Mouse (Mus musculus) forebrain, postnatal 0 days (tissue): ENCODE measurements around the gene Inpp4b. TPM values are rescaled to one million over a fixed set of nuclear protein-coding genes. Genes with fewer than 3 reads are reported as not detected.

ENCODE experiments used
- ATAC-seq: fragments of 200-750 bp; cut with Nextera tagmentation; 2 replicates; pipeline ENCODE4 v1.8.0; 2017; ENCODE audit warnings: mild to moderate bottlenecking, moderate library complexity
- DNase-seq: peaks from one replicate; pipeline ENCODE4 v3.0.0-alpha.2; 2015
- H3K27ac ChIP-seq: fragments of 300-500 bp; sonication (generic); 2 replicates; pipeline ENCODE4 v1.5.1; 2014; ENCODE audit warnings: low read depth, mild to moderate bottlenecking, antibody characterized with exemption, low read length, moderate library complexity, mixed read lengths
- H3K27me3 ChIP-seq: fragments of 300-500 bp; sonication (generic); 2 replicates; pipeline ENCODE4 v1.6.1; 2014; ENCODE audit warnings: mild to moderate bottlenecking, low read length, mixed read lengths; ENCODE audit not compliant: insufficient read depth
- H3K36me3 ChIP-seq: fragments of 300-500 bp; sonication (generic); 2 replicates; pipeline ENCODE4 v1.6.1; 2014; ENCODE audit warnings: mild to moderate bottlenecking, moderate library complexity; ENCODE audit not compliant: insufficient read depth
- H3K4me1 ChIP-seq: fragments of 300-500 bp; sonication (generic); 2 replicates; pipeline ENCODE4 v1.6.1; 2014; ENCODE audit warnings: antibody characterized with exemption; ENCODE audit not compliant: insufficient read depth
- H3K4me2 ChIP-seq: fragments of 300-500 bp; sonication (generic); 2 replicates; pipeline ENCODE4 v1.6.1; 2014; ENCODE audit warnings: low read depth, mild to moderate bottlenecking, moderate library complexity
- H3K4me3 ChIP-seq: fragments of 300-500 bp; sonication (generic); 2 replicates; pipeline ENCODE4 v1.5.1; 2014; ENCODE audit warnings: low read depth, low read length, mixed read lengths
- H3K9ac ChIP-seq: fragments of 300-500 bp; sonication (generic); 2 replicates; pipeline ENCODE4 v1.6.1; 2014; ENCODE audit warnings: mild to moderate bottlenecking
- H3K9me3 ChIP-seq: fragments of 300-500 bp; sonication (generic); 2 replicates; pipeline ENCODE4 v1.6.1; 2016; ENCODE audit warnings: low read length
- CTCF ChIP-seq: sonication (generic); IDR thresholded peaks from 2 replicates; pipeline ENCODE4 v1.5.1; 2016; ENCODE audit warnings: antibody characterized with exemption, control low read depth, low read depth
- WGBS: fragments of 180-500 bp; shearing (Covaris S2); extraction: QIAGEN DNeasy Blood & Tissue Kit; methylation state at CpG from one replicate; pipeline ENCODE4 v1.1.7; 2014; 5-methylcytosine and 5-hydroxymethylcytosine counted together
- polyA plus RNA-seq: library from polyadenylated mRNA; unstranded; fragments of >200 nt; fragmentation: Nextera tagmentation; extraction: Ambion mirVana; gene quantifications from 2 replicates; pipeline ENCODE4 v1.2.1, GENCODE M21; 2015
- total RNA-seq: library from RNA; depleted of rRNA; stranded (reverse); fragments of >200 nt; gene quantifications from 2 replicates; pipeline ENCODE4 v1.2.3, GENCODE M21; 2014

Inpp4b gene
- total and polyA plus RNA-seq, 2 experiments from 2014 or later: 6.7 to 10.6 TPM

DNA sequence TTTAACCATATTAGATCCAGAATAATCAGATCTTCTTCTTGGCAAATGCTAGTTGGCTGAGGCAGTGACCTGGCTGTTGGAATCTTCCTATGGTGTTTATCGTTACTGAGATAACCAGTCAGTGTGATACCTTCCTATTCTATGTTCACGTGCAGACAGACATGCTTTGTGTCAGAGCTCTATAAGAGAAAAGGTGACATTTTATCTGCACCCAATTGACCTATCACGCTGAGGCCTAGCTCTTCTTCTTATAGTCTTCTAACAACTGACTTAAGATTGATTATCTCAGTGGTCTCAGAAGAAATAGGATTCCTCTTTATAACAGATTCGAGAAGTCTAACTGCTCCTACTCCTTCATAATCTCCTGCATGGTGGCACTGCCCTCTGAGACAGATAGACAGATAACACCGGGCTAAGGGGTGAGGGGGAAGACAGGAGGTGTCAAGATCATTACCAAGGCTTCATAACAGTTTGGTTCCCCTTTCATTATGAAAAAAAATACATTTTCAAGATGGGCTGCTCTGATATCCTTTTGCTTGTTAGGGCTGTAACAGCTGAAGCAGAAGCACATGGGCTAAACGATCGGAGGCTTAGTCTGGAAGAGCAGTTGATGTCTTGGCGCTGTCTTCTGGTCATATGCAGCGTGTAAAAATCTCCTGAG, 431.1 kb downstream of the Inpp4b start:
- 76% methylated on average over 9 of the region's 9 CpGs for WGBS
- H3K36me3 ChIP-seq: no peaks in the 10 kb centered on the region

DNA sequence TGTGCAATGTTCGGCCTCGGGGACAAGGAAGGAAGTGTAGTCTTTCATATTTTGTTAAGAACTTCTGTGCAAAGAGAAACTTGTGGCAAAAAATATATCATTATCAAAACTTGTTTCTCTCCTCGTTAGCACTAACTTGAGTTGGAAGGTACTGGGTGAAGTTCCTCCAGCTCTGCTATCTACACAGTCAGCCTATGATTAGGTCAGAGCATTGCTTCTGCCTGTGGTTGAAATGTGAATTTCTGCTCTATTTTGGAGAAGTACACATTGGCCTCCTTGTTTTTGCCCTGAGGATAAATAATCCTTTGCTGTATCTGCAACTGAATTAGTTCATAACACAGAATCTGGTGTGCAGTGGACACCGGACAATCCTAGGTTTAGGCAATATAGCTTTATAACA, 431.7 kb downstream of the Inpp4b start:
- no peak for DNase-seq
- no peak for TF ChIP-seq CTCF
- Histone ChIP-seq H3K4me2 (no peak overlapping the region), H3K4me1 (no peaks in the 10 kb centered on the region), H3K27ac (no peak overlapping the region), H3K36me3 (no peaks in the 10 kb centered on the region), H3K27me3 (no peaks in the 10 kb centered on the region), H3K9me3 (no peaks in the 10 kb centered on the region), H3K4me3 (no peak overlapping the region), H3K9ac (no peak overlapping the region)
- ATAC-seq: no peak
- WGBS: 75% methylated on average over 4 of the region's 4 CpGs

More for the DNA sequence above, 431.1 kb downstream of the Inpp4b start:
- Histone ChIP-seq H3K9ac (no peak overlapping the region), H3K4me1 (no peaks in the 10 kb centered on the region), H3K4me3 (no peak overlapping the region), H3K9me3 (no peaks in the 10 kb centered on the region), H3K27me3 (no peaks in the 10 kb centered on the region), H3K4me2 (no peak overlapping the region), H3K27ac (no peak overlapping the region)
- ATAC-seq (no peak), DNase-seq (no peak)
- TF ChIP-seq CTCF: no peak

DNA sequence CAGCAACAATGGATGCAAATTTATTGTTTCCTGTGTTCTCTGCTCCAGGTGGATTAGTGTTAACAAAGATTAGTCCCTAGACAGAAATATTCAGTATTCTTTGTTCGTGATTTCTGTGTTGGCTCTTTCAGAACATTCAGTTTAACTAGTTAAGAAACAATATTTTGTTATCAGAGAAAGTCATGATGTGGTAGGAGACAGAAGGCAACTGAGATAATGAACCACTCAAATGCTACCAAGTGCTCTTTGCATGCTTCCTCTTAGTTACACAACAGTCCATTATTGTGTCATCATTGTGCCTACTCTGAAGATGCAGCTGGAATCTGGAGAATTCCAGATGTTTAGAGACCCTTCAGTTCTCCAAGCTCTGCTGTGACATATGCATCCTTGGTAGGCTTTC, 432.1 kb downstream of the Inpp4b start:
- no peak overlapping the region for H3K9ac ChIP-seq
- no peaks in the 10 kb centered on the region for H3K27me3 ChIP-seq
- TF ChIP-seq CTCF: no peak
- DNase-seq (no peak), ATAC-seq (no peak)
- WGBS: 84% methylated on average over 1 of the region's 1 CpGs
- no peak overlapping the region for H3K4me2 ChIP-seq
- H3K27ac ChIP-seq: no peak overlapping the region
- H3K36me3 ChIP-seq: no peaks in the 10 kb centered on the region
- H3K4me1 ChIP-seq: no peaks in the 10 kb centered on the region
- no peaks in the 10 kb centered on the region for H3K9me3 ChIP-seq
- H3K4me3 ChIP-seq: no peak overlapping the region

DNA sequence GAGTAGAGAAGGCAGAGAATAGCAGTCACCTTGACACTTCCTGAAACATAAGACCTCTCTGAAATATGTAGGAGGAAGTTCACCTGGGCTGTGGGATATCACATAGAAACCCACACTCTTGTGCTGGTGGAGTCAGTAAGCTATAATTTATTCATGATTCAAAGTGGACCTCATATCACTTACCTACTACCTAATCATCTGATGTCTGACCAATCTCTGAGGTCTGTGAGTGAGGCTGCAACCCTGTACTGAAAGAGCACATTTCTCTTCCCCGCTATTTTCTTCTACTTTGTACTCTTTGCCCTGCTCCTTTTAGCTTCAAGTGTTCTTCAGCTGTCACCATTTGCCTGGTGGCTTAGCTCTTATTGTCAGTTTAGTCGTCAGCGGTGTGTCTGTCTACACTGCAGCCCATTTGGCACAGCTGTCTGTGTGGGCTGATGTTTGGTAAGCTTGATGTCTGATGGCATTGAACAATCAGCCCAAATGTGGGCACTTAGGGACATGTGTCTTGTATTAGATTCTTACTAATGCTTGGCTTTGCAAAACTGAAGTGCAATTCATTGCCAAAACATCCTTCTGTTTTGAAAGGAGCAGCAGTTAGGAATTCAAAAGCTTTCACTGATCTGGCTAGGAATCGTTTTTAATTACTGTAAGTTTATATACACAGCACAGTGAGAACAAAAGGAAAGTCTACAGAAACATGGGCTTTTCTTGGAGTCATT, 434.3 kb downstream of the Inpp4b start:
- ATAC-seq: peak; percentile 69
- no peaks in the 10 kb centered on the region for H3K4me1 ChIP-seq
- no peak for TF ChIP-seq CTCF
- H3K4me3 ChIP-seq: no peak overlapping the region
- H3K9ac ChIP-seq: no peak overlapping the region
- peak; percentile 39 for DNase-seq
- no peaks in the 10 kb centered on the region for H3K36me3 ChIP-seq
- 33% methylated on average over 4 of the region's 4 CpGs for WGBS
- no peaks in the 10 kb centered on the region for H3K27me3 ChIP-seq
- H3K27ac ChIP-seq: no peak overlapping the region
- no peak overlapping the region for H3K4me2 ChIP-seq
- no peaks in the 10 kb centered on the region for H3K9me3 ChIP-seq

DNA sequence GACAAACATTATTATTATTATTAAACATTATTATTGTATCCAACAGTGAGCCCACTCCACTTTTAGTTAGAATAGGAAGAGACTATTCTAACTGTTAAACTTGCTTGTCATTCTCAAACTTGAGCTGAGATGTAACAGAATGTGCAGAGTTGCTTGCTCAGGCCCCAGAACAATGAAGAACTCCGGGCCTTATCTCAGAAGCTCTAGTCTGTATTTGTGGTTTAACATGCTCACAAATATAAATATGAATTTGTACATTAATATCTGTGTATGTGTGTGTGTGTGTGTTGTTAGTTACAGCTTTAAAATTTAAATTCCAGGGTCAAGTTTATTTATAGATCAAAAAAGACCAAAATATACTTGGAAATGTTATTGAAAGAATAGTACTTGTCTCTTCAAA, 435.3 kb downstream of the Inpp4b start:
- TF ChIP-seq CTCF: no peak
- H3K4me2 ChIP-seq: no peak overlapping the region
- no peak overlapping the region for H3K4me3 ChIP-seq
- no peak overlapping the region for H3K27ac ChIP-seq
- no peaks in the 10 kb centered on the region for H3K36me3 ChIP-seq
- H3K4me1 ChIP-seq: no peaks in the 10 kb centered on the region
- WGBS: 92% methylated on average over 1 of the region's 1 CpGs
- ATAC-seq (no peak), DNase-seq (no peak)
- no peak overlapping the region for H3K9ac ChIP-seq
- H3K9me3 ChIP-seq: no peaks in the 10 kb centered on the region
- no peaks in the 10 kb centered on the region for H3K27me3 ChIP-seq

- Histone ChIP-seq H3K4me1 (no peaks in the 10 kb centered on the region), H3K27ac (no peak overlapping the region), H3K9ac (no peak overlapping the region), H3K36me3 (no peaks in the 10 kb centered on the region), H3K4me3 (no peak overlapping the region), H3K4me2 (no peak overlapping the region), H3K9me3 (no peaks in the 10 kb centered on the region), H3K27me3 (no peaks in the 10 kb centered on the region)
- 90% methylated on average over 5 of the region's 5 CpGs for WGBS
- ATAC-seq: no peak
- TF ChIP-seq CTCF: no peak
- DNase-seq: no peak
Measured at GRCm38 (mm10) chr8:81779440-81779839, 437.1 kb downstream of the Inpp4b start.

GRCm38 (mm10) chr8:81780166-81780565, 437.8 kb downstream of the Inpp4b start:
- WGBS: 96% methylated on average over 6 of the region's 6 CpGs
- Histone ChIP-seq H3K4me3 (no peak overlapping the region), H3K4me2 (no peak overlapping the region), H3K27ac (no peak overlapping the region), H3K4me1 (no peaks in the 10 kb centered on the region), H3K9ac (no peak overlapping the region), H3K36me3 (no peaks in the 10 kb centered on the region), H3K9me3 (no peaks in the 10 kb centered on the region), H3K27me3 (no peaks in the 10 kb centered on the region)
- DNase-seq (no peak), ATAC-seq (no peak)
- no peak for TF ChIP-seq CTCF
